Mouse (Mus musculus): Measurements from ENCODE around the gene Htra1. TPM values are rescaled to one million over a fixed set of nuclear protein-coding genes. Genes with fewer than 3 reads are reported as not detected.
A peak's percentile ranks its signal among the peaks of the same experiment; 100 is the strongest.

Gene Htra1
- polyA plus RNA-seq, 1 experiment, result 176 TPM

DNA sequence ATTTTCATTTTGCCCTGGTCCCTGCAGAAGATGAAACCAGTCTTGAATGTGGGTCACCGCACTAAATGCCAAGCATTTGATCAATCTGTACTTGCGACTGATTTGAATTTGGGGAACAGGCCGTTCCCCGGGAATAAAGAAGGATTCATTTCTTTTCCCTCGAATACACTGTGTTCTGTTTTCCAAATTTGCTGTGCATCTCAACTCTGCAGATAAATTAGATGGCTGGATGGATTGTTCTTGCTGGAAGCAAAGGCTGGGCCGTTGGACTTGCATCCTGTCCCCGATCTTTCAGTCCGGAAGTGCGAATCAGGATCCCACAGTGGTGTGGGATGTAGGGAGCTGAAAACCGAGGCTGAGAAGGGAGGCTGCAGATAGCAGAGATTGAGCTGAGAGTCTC lies 17.5 kb downstream of the Htra1 start:
- no peaks in the 10 kb centered on the region for H3K27me3 ChIP-seq (ENCODE audit: control insufficient read depth, insufficient read depth, insufficient read length)
- no peak overlapping the region for H3ac ChIP-seq (ENCODE audit: control insufficient read depth, insufficient read length)
- H3K4me3 ChIP-seq, result no peak overlapping the region
- no peak for TF ChIP-seq CEBPB (IDR thresholded peaks at IDR 0.05; ENCODE audit: insufficient read depth, poor library complexity, severe bottlenecking)
- TF ChIP-seq MYOG (IDR thresholded peaks at IDR 0.05; ENCODE audit: control insufficient read depth in 1 of 3, insufficient read depth in 1 of 3, insufficient read length in 2 of 3, low read depth in 2 of 3), result no peak
- TF ChIP-seq MAX (IDR thresholded peaks at IDR 0.05; ENCODE audit: low read depth), result no peak
- no peak for TF ChIP-seq REST (IDR thresholded peaks at IDR 0.05; ENCODE audit: insufficient read depth, insufficient read length)
- no peak for TF ChIP-seq TCF3 (IDR thresholded peaks at IDR 0.05; ENCODE audit: insufficient read length, low read depth)
- TF ChIP-seq E2F4 (IDR thresholded peaks at IDR 0.05; ENCODE audit: insufficient read depth), result no peak
- no peak for TF ChIP-seq SRF (IDR thresholded peaks at IDR 0.05; ENCODE audit: control insufficient read depth, insufficient read length, low read depth)
- no peak for TF ChIP-seq USF1 (IDR thresholded peaks at IDR 0.05; ENCODE audit: low read depth)
- H3K36me3 ChIP-seq (ENCODE audit: control insufficient read depth, insufficient read depth), result peaks cover 10% of the 10 kb centered on the region
- H3K79me2 ChIP-seq (ENCODE audit: control insufficient read depth, insufficient read depth), result peaks cover 20% of the 10 kb centered on the region
- H3K4me2 ChIP-seq (ENCODE audit: low read depth), result no peak overlapping the region

DNA sequence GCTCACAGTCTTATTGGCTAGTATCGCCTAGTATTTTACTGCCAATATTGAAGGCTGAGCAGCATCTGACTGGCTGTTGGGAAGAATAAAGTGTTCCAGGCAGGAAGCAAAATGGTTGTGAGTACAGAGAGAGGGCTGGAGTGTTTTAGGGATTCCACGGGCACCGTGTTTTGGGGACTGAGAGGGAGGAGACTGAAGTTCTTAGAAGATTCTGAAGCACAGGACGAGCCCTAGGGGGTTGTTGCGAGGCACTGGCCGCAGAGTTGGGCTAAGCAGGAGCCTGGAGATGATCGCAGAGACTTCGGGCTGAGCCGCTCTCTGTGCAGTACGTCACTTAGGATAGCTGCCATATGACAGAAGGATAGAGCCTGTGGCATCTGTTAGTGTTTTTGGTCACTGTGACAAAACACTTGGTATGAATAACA lies 18.3 kb downstream of the Htra1 start:
- Histone ChIP-seq H3K79me2 (ENCODE audit: control insufficient read depth, insufficient read depth) (peaks cover 24% of the 10 kb centered on the region), H3K4me2 (ENCODE audit: low read depth) (no peak overlapping the region), H3K4me3 (no peak overlapping the region), H3ac (ENCODE audit: control insufficient read depth, insufficient read length) (no peak overlapping the region), H3K36me3 (ENCODE audit: control insufficient read depth, insufficient read depth) (peaks cover 10% of the 10 kb centered on the region), H3K27me3 (ENCODE audit: control insufficient read depth, insufficient read depth, insufficient read length) (no peaks in the 10 kb centered on the region)
- TF ChIP-seq TCF3 (IDR thresholded peaks at IDR 0.05; ENCODE audit: insufficient read length, low read depth) (no peak), MYOG (IDR thresholded peaks at IDR 0.05; ENCODE audit: control insufficient read depth in 1 of 3, insufficient read depth in 1 of 3, insufficient read length in 2 of 3, low read depth in 2 of 3) (no peak), USF1 (IDR thresholded peaks at IDR 0.05; ENCODE audit: low read depth) (no peak), POLR2AphosphoS2 (IDR thresholded peaks at IDR 0.05; ENCODE audit: insufficient read length, low read depth) (no peak)

GRCm38 (mm10) chr7:130958551-130958950 lies 22.6 kb downstream of the Htra1 start:
- no peak overlapping the region for H3ac ChIP-seq (ENCODE audit: control insufficient read depth, insufficient read length)
- peaks cover 10% of the 10 kb centered on the region for H3K36me3 ChIP-seq (ENCODE audit: control insufficient read depth, insufficient read depth)
- H3K4me3 ChIP-seq, result no peak overlapping the region
- no peaks in the 10 kb centered on the region for H3K27me3 ChIP-seq (ENCODE audit: control insufficient read depth, insufficient read depth, insufficient read length)
- TF ChIP-seq POLR2A (IDR thresholded peaks at IDR 0.05; ENCODE audit: insufficient read length, low read depth) (no peak), CEBPB (IDR thresholded peaks at IDR 0.05; ENCODE audit: insufficient read depth, poor library complexity, severe bottlenecking) (no peak), POLR2AphosphoS2 (IDR thresholded peaks at IDR 0.05; ENCODE audit: insufficient read length, low read depth) (no peak), MYOD1 (IDR thresholded peaks at IDR 0.05; ENCODE audit: control insufficient read depth in 1 of 3, insufficient read length in 2 of 3, low read depth in 2 of 3) (no peak), E2F4 (IDR thresholded peaks at IDR 0.05; ENCODE audit: insufficient read depth) (no peak), MAX (IDR thresholded peaks at IDR 0.05; ENCODE audit: low read depth) (no peak), TCF12 (IDR thresholded peaks at IDR 0.05; ENCODE audit: insufficient read depth, poor library complexity, severe bottlenecking) (no peak), USF1 (IDR thresholded peaks at IDR 0.05; ENCODE audit: low read depth) (no peak), SRF (IDR thresholded peaks at IDR 0.05; ENCODE audit: control insufficient read depth, insufficient read length, low read depth) (no peak), REST (IDR thresholded peaks at IDR 0.05; ENCODE audit: insufficient read depth, insufficient read length) (no peak), MYOG (IDR thresholded peaks at IDR 0.05; ENCODE audit: control insufficient read depth in 1 of 3, insufficient read depth in 1 of 3, insufficient read length in 2 of 3, low read depth in 2 of 3) (no peak), TCF3 (IDR thresholded peaks at IDR 0.05; ENCODE audit: insufficient read length, low read depth) (no peak)
- peaks cover 9% of the 10 kb centered on the region for H3K79me2 ChIP-seq (ENCODE audit: control insufficient read depth, insufficient read depth)
- H3K4me2 ChIP-seq (ENCODE audit: low read depth), result no peak overlapping the region

GRCm38 (mm10) chr7:130959868-130960267 lies 24.0 kb downstream of the Htra1 start:
- peak; percentile 76 for TF ChIP-seq TCF12 (IDR thresholded peaks at IDR 0.05; ENCODE audit: insufficient read depth, poor library complexity, severe bottlenecking)
- no peak for TF ChIP-seq POLR2AphosphoS2 (IDR thresholded peaks at IDR 0.05; ENCODE audit: insufficient read length, low read depth)
- TF ChIP-seq MYOG (IDR thresholded peaks at IDR 0.05; ENCODE audit: control insufficient read depth in 1 of 3, insufficient read depth in 1 of 3, insufficient read length in 2 of 3, low read depth in 2 of 3), result peak in 2 of 3 experiments; percentile 67 to 86
- TF ChIP-seq MYOD1 (IDR thresholded peaks at IDR 0.05; ENCODE audit: control insufficient read depth in 1 of 3, insufficient read length in 2 of 3, low read depth in 2 of 3), result peak in 2 of 3 experiments; percentile 65 to 72
- TF ChIP-seq E2F4 (IDR thresholded peaks at IDR 0.05; ENCODE audit: insufficient read depth), result no peak
- Histone ChIP-seq H3K4me2 (ENCODE audit: low read depth) (peak overlapping the region; percentile 37), H3K4me3 (no peak overlapping the region), H3K79me2 (ENCODE audit: control insufficient read depth, insufficient read depth) (peaks cover 7% of the 10 kb centered on the region), H3K36me3 (ENCODE audit: control insufficient read depth, insufficient read depth) (peaks cover 10% of the 10 kb centered on the region), H3ac (ENCODE audit: control insufficient read depth, insufficient read length) (no peak overlapping the region), H3K27me3 (ENCODE audit: control insufficient read depth, insufficient read depth, insufficient read length) (no peaks in the 10 kb centered on the region)

- Histone ChIP-seq H3ac (ENCODE audit: control insufficient read depth, insufficient read length) (no peak overlapping the region), H3K4me3 (no peak overlapping the region), H3K27me3 (ENCODE audit: control insufficient read depth, insufficient read depth, insufficient read length) (no peaks in the 10 kb centered on the region), H3K36me3 (ENCODE audit: control insufficient read depth, insufficient read depth) (peaks cover 5% of the 10 kb centered on the region), H3K79me2 (ENCODE audit: control insufficient read depth, insufficient read depth) (peaks cover 4% of the 10 kb centered on the region), H3K4me2 (ENCODE audit: low read depth) (no peak overlapping the region)
- TF ChIP-seq USF1 (IDR thresholded peaks at IDR 0.05; ENCODE audit: low read depth) (no peak), TCF12 (IDR thresholded peaks at IDR 0.05; ENCODE audit: insufficient read depth, poor library complexity, severe bottlenecking) (no peak), POLR2AphosphoS2 (IDR thresholded peaks at IDR 0.05; ENCODE audit: insufficient read length, low read depth) (no peak), SRF (IDR thresholded peaks at IDR 0.05; ENCODE audit: control insufficient read depth, insufficient read length, low read depth) (no peak), POLR2A (IDR thresholded peaks at IDR 0.05; ENCODE audit: insufficient read length, low read depth) (no peak), MYOG (IDR thresholded peaks at IDR 0.05; ENCODE audit: control insufficient read depth in 1 of 3, insufficient read depth in 1 of 3, insufficient read length in 2 of 3, low read depth in 2 of 3) (no peak), E2F4 (IDR thresholded peaks at IDR 0.05; ENCODE audit: insufficient read depth) (no peak), TCF3 (IDR thresholded peaks at IDR 0.05; ENCODE audit: insufficient read length, low read depth) (no peak), REST (IDR thresholded peaks at IDR 0.05; ENCODE audit: insufficient read depth, insufficient read length) (no peak), CEBPB (IDR thresholded peaks at IDR 0.05; ENCODE audit: insufficient read depth, poor library complexity, severe bottlenecking) (no peak), MYOD1 (IDR thresholded peaks at IDR 0.05; ENCODE audit: control insufficient read depth in 1 of 3, insufficient read length in 2 of 3, low read depth in 2 of 3) (no peak), MAX (IDR thresholded peaks at IDR 0.05; ENCODE audit: low read depth) (no peak)
Observed at GRCm38 (mm10) chr7:130961429-130961828, 25.5 kb downstream of the Htra1 start.

All from myocyte (in vitro differentiated cells).